Mouse (Mus musculus): Measurements from ENCODE around the gene Nr4a1.

Gene Nr4a1

DNA sequence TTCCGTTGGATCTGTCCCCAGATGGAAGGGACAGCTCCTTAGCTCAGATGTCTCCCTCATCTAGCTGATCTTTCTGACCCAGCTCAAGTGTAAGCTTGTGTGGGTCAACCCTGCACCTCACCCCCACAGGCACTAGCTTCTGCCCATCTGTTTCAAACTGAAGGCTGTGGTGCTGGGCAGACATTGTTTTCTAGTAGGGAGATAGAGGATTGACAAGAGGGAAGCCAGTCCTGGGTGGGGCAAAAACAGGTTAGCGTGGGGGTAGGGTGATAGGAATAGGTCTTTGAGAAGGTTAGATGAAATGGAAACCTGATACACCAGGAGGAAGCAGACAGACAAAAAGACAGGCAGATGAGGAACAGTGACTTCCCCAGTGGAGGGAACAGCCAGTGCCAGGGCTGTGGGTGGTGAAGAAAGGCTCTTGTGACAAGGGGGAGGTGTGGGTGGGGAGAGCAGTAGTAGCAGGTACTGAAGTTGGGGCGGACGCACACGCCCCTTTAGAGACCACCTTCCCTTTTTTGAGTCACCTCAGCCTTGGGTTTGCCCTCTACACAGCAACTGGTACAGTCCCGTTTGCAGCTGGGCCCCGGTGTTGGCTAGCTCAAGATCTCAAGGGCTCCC lies 1.9 kb downstream of the Nr4a1 start:
- DNase-seq (ENCODE audit: low read depth, low spot score), result peak; percentile 67

DNA sequence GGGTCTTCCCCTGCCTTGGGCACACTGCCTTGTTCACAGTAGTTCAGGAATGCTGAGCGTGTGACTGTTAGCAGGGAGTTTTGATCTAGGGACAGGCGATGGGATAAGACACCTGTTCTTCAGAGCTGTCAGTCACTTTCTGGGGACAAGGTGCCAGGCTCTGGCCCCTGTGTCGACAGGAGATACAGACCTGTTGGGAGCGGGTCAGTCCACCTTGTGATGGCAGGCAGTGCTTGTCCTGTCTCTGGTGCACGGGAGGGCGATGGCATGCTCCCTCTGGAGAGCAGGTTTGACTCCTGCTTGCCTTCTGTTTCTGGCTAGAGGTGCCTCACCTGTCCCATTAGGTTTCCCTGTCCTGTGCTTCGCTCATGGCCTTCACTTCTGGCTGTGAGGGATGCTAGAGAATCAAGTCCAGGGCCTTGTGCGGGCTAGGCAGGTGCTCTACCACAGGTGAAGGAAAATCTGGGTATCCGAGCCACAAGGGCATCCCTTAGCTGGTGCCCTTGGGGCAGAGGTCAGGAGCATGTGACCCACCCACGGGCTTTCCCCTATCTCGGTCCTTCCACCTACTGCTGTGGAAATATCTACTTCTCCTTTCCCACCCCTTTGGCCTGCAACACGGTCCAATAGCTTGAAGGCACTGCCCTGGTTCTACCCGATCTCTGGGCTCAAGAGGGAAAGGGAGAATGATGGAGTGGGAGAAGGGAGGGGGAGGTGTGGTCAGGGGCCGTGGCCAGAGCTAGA lies 2.6 kb downstream of the Nr4a1 start:
- DNase-seq (ENCODE audit: low read depth, low spot score), result no peak

DNA sequence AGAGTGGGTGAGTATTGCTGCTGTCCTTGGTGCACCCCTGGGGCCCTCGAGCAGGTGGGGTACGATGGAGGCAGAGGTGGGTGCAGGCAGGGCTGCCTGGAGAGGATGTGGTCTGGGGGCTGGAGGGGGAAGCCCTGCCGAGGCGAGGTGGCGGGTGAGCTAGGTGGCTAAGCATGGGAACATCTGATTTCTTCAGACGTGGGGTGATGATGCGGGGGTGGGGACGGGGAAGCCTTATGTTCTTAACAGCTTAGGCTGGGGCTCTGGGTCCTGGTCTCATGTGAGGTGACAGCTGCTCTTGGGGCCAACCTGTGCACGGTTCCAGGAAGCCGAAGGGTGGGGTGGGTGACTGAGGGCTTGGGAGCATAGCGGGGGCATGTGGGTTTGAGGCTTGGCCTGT lies 4.4 kb downstream of the Nr4a1 start:
- DNase-seq (ENCODE audit: low read depth, low spot score), result no peak

DNA sequence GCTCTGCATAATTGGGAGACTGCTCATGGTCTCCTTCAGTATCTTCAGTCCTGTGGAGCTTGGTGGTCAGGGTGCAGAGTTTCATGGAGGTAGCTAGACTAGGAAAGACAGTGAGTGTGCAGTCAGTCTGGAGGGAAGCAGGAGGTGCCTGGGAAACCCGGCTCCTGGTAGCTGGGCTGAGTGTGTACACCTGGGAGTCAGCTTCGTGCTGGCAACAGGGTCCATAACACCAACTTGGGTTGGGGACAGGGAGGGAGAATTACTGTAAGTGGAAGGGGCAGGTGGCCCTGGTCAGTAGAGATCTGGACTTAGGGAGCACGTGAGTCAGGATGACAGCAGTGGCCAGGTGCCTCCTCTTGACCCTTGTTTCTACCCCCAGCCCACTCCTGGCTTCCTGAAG lies 5.9 kb downstream of the Nr4a1 start:
- no peak for DNase-seq (ENCODE audit: low read depth, low spot score)

DNA sequence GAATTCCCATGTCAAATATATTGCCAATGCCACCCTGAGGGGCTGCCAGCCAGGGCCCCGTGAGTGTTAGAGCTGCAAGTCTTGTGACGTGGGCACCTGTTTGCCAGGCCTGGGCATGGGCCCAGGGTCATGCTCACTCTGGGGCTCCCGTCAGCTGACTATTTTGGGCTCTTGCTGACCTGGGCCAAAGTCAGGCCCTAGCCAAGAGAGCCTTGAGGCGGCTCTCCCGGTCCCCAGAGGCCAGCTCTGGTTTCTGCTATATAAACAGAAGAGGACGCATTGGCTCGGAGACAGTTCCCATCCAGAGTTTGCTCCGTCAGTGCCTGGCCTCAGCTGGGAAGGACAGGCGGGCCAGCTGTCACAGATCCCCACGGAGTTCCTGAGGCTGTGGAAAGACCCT lies 6.3 kb downstream of the Nr4a1 start:
- no peak for DNase-seq (ENCODE audit: low read depth, low spot score)

DNA sequence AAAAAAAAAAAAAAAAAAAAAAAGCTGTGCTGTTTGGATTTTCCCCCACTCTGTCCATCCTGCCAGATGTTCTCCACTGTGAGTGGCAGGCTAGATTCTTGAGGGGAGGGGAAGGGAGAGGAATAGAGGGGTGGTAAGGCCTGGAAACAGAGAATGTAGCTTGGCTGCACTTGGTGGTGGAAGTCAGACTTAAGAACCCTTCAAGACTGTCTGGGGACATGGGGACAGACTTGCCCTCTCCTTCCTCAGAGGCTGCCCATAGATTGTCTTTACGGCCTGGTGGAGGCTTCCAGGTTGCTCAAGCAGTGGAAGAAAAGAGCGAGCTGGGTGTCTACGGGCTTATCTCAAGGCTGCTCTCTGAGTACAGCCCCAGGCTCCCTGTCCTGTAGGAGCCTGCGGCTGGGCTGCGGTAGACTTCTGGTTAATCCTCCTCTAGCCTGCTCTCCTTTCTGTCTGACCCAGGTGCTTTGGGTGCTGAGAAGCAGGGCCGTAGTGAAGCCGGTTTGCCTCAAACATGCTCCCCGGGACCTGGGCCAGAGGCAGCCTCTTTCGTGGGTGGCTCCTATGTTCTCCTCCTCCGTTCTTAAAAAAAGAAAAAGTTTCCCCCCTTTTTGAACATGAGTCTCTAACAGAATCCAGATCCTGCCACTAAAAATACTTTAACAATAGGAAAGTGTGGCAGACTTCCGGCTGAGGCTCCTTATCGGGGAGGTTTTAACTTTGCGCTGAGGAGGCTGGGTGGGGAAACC lies 7.0 kb downstream of the Nr4a1 start:
- no peak for DNase-seq (ENCODE audit: low read depth, low spot score)

DNA sequence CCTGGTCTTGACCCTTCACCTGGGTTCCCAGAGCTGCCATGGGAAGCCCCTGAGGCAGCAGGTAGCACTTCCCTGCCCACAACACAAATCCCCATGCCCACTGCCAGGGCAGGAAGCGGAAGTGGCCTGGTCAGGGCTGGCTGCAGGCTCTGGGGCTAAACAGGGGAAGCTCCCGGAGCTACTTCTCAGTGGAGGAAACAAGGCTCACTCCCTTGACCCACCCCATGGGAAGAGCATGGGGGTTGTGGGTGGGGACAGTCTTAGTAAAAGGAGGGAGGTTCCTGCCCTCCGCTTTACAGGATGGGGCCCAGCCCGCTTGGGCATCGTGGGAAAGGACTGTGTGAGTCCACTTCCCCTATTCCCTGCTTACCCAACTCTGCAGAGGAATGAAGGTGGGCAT lies 8.4 kb downstream of the Nr4a1 start:
- DNase-seq (ENCODE audit: low read depth, low spot score), result no peak

DNA sequence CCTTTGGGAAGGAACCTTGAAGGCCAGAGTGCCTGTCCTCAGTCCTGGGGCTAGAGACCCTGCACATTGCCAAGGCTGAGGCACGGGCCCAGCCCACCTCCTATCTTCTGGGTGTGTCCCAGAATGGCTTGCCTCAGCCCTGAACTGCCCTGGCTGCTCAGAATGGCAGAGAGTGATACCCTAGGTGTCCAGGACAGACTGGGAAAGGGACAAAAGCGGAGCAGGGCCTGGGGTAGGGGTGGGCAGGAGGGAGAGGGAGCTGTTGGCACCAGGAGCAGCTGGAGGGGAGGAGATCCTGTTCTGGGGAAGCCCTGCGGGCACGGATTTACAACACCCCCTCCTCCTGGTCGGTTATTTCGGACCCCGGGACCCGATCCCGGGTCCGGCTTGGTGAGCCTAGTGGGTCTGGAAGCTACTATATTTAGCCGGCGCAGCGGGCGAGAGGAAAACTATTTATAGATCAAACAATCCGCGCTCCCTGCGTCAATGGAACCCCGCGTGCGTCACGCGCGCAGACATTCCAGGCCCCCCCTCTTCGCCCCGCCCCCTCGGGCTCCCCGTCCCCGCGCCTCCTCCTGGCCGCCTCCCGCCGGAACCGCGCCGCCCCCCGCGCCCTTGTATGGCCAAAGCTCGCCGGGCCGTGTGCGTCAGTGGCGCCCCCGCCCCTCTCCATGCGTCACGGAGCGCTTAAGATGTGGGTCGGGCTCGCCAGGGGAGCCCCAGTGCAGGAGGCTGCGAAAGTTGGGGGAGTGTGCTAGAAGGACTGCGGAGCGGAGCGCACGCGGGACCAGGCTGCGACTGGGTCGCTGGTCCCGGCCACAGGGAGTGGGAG lies 12.3 kb downstream of the Nr4a1 start:
- peak; percentile 85 for DNase-seq (ENCODE audit: low read depth, low spot score)

DNA sequence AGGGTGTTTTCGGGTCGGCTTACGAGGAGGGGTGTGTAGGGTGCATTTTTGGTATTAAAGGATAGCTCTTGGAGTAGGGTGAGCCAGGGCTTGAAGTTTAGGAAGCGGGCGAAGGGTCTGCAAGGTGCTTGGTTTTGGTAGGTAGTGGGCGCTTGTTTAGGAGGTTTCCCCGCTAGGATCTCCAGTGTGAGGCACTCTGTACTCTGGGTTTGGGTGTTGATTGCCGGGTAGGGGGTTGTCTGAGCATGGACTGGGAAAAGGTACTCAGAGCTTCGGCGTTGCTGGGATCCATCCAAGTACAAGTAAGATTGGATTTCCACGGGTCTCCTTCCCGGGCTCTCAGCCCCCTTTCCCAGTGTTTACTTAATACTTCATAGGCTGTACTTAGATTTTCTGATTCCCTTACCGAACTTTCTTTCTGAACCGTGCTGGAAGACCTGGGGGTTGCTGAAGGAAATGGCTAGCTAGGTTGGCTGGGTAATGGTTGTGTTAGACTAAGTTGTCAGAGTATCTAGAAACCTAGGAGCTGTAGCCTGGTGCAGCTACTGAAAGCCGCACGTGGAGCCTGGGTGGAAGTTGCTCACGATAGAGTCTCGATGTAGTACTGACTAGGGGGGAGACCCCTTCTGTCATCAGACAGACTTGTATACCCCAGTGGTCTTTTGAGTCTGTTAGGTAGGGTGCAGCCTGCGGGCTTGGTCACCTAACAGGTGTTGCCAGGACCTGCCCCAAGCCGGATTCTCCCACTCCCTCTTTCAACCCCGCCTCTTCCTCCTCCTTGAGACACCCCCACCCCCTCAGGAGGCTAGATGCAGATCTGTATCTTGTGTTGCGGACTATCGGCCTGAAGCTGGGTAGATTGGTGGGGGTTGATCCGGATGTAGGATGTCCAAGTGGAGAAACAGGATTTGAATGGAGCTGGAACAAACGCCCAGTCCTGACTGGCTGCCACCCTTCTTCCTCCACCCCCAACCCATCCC lies 13.3 kb downstream of the Nr4a1 start:
- DNase-seq (ENCODE audit: low read depth, low spot score), result peak; percentile 96

DNA sequence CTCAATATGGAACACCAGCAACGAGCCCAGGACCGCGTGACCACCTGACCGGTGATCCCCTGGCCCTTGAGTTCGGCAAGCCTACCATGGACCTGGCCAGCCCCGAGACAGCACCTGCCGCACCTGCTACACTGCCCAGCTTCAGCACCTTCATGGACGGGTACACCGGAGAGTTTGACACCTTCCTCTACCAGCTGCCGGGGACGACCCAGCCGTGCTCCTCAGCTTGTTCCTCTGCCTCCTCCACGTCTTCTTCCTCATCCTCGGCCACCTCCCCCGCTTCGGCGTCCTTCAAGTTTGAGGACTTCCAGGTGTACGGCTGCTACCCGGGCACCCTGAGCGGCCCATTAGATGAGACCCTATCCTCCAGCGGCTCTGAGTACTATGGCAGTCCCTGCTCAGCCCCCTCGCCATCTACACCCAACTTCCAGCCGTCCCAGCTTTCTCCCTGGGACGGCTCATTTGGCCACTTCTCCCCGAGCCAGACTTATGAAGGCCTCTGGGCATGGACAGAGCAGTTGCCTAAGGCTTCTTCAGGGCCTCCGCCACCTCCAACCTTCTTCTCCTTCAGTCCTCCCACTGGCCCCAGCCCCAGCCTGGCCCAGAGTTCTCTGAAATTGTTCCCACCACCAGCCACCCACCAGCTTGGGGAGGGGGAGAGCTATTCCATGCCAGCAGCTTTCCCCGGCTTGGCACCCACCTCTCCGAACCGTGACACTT lies 16.2 kb downstream of the Nr4a1 start:
- DNase-seq (ENCODE audit: low read depth, low spot score), result no peak

DNA sequence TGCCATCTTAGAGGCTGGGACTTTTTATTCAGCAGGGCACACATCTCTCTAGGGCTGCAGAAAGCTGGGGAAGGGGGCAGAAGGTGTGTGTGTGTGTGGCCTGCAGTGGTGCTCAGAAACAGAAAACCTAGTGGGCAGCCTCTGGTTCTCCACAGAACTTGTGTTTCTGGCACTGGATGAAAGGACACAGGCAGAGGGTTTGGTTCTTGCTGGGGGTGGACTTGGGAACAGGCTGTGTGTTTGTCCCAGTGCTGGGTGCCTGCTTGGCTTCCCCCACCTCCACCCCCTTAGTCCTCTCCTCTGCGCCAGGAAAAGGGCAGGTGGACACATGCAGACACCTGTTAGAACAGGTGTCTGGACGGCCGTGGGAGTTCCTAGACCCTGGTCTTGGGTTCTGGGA lies 17.0 kb downstream of the Nr4a1 start:
- no peak for DNase-seq (ENCODE audit: low read depth, low spot score)

DNA sequence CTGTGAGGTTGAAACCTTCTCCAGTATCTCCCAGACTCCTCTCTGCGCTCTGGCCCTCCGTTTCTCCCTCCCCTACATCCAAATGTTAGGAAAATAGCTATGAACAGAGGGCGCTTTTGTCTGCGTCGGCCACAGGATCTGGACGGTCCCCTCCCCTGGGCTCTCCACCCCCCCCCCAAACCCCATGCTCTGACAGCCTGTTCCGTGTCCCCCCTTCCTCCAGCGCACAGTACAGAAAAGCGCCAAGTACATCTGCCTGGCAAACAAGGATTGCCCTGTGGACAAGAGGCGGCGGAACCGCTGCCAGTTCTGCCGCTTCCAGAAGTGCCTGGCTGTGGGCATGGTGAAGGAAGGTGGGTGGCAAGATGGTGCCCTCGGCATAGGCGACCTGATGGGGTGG lies 17.4 kb downstream of the Nr4a1 start:
- no peak for DNase-seq (ENCODE audit: low read depth, low spot score)

DNA sequence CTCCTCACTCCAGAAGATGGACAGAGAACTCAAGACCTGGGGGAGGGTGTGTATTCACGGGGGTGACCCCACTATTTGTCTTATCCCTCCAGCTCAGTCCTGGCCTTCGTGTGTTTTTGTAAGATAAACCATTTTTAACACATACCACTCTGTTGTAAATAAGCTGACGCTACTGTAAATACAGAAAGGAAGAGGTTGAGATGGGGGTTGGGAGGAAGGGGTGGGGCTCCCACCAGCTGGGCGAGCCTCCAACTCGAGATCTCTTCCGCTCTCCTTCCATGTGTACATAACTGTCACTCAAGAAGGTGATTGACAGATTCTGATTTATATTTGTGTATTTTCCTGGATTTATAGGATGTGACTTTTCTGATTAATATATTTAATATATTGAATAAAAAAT lies 20.3 kb downstream of the Nr4a1 start:
- no peak for DNase-seq (ENCODE audit: low read depth, low spot score)

DNA sequence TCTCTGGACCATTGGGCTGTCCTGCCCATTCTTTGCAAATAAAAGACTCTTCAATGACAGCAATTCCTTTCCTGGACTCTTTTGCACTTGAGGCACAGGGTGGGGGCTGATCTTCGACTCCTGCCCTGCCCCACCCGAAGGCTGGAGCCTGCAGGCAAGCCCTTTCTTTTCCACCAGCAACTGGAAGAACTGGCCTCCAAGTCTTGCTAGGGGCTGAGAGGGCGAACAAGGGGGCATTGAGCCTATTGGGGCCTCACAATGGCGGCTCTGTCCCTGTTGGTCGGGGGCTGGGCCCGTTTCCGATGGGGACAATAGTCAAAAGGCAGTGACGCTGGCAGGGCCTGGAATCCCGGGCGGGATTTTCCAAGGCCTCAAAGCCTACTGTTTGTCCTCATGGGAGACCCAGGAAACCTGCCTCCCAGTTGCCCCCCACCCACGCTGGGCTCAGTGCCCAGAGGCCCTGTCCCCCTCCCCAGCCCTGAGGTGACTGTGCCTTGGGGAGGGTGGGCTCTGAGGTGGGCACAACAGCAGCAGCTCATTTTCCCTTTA lies 23.4 kb downstream of the Nr4a1 start:
- DNase-seq (ENCODE audit: low read depth, low spot score), result peak; percentile 90

DNA sequence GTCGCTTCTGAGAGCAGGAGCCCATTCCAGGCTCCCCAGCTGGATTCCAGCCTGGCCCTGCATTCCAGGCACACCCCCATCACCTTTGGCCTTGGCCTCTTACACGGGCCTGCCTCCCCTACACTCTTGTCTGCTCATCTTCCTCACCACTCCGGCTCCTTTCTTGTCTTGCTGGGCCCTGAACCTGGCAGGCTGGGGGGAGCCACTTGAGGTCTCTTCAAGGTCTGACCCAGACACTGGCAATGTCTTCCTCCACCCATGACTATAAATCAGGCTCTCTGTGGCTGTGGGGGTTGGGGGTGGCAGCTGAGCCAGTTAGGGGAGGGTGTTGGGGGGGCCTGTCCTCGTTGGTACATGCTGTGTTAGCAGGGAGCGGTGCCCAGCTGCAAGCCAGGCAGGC lies 24.5 kb downstream of the Nr4a1 start:
- DNase-seq (ENCODE audit: low read depth, low spot score), result peak; percentile 60

DNA sequence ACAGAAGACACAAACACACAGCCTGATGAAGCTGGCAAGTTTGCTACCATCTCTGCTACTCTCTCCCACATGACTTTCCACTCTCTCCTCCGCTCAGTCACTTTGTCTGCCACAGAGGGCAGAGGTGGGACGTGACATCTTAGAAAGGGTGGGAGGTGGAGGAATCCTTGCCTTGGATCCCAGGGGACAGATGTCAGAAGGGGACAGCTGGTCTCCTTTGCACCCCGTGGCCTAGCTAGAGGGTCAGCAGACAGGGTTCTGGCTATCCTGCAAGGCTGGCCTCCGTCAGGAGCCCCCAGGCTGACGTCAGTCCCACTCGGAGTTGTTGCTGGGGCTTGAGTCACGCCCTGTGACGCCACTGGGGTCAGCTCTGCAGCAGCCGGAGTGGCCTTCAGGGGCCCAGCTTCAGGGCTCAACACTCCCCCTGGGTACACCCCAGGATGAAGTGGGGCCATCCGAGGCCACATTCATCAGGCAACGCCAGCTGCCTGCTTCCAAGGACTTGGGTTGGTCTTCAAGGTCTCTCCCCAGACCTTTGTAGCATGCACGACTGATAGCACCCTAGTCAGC lies 25.4 kb downstream of the Nr4a1 start:
- DNase-seq (ENCODE audit: low read depth, low spot score), result no peak

DNA sequence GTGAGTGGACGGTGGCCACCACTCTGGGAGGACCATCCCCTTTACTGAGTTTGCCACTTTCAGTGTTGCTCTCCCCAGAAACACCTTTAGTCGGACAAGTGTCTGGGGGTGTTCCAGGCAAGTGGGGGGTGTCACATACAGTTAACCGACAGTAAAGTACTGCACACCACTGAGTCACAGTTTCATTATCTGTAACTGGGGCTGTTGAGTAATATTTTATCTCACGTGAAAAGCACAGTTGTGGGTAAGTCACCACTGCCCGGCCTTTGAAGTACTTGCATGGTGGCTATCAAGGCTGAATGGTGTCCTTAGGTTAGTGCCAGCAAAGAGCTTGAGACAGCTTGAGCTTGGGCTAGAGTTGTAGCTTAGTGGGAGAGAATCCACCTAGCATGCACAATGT lies 28.4 kb downstream of the Nr4a1 start:
- no peak for DNase-seq (ENCODE audit: low read depth, low spot score)

DNA sequence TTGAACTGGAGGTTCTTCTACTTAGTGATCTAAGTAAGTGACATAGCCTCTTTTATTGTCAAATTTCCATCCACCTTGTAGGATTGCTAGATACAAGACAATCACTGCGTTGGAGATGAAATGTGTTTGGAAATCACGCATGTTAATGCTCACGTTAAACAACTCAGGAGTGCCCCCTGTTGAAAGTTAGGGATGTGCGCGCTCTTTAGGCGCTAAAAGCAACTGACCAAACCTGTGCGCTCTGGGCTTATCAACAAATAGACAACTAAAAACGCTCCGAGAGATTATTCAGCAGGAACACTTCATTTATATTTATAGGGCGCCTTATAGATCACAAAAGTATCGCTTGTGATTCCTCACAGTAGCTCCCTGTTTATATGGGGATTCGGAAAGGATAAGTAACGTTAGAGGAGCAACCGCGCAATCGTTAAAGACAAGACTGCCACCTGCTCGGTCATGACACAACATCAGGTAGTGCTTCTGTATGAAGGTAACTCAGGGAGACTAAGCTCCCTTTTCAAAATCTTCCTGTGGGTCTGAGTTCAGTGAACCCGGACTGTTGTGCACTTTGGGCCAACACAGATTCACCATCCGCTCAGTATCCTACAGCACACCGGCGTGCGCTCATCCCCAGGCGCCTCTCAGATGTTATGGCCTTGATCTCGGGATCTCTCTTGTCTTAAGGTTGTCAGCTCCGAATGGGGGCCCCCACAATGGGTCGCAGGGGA lies 29.3 kb downstream of the Nr4a1 start:
- peak; percentile 83 for DNase-seq (ENCODE audit: low read depth, low spot score)

Measured in ES-CJ7 (cell line).